ENCODE assay signal across 8 mouse cellular contexts in the genomic region with DNA sequence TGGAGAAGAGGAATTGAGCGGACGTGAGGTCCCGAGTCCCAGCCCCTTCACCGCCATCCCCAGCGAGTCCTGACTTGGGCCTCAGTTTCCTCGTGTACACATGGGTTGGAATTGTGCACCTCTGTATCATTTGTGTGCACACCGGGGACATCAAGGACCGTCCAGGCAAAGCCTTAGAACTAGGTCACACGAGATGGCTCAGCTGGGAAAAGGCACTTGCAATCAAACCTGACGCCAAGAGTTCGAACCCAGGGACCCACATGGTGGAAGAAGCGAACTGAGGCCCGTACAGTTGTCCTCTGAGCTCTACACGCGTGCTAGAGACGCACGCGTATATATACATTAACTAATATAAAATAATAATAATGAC. TPM values are rescaled to one million over a fixed set of nuclear protein-coding genes. Genes with fewer than 3 reads are reported as not detected.
DNase-seq lines count a peak whose midpoint lies in the region; ATAC-seq and TF ChIP-seq lines count a peak whose summit lies in the region.

No protein-coding gene starts in this region.

- H3K27ac ChIP-seq in lung, embryonic 14.5 days (ENCODE audit: low read depth): peak overlapping the region; percentile 37; the same call in 1 of the 2 replicates
- peak overlapping the region; percentile 75 for H3K27ac ChIP-seq in embryonic facial prominence, embryonic 13.5 days
- no peak overlapping the region; the same call in 1 of the 2 replicates for H3K27ac ChIP-seq in intestine, embryonic 16.5 days (ENCODE audit: low read length)
- H3K27ac ChIP-seq in olfactory bulb, adult 2 months (ENCODE audit: insufficient read depth, low read depth, low read length): no peak overlapping the region

- no peak for ATAC-seq in lung, embryonic 14.5 days (ENCODE audit: insufficient read depth)
- ATAC-seq in embryonic facial prominence, embryonic 13.5 days (ENCODE audit: insufficient number of reproducible peaks, insufficient read depth, low FRiP score, low TSS enrichment, low read depth): no peak
- no peak for ATAC-seq in intestine, embryonic 16.5 days

- WGBS in lung, embryonic 14.5 days: 4% methylated on average over 18 of the region's 18 CpGs
- 4% methylated on average over 18 of the region's 18 CpGs for WGBS in embryonic facial prominence, embryonic 13.5 days
- 4% methylated on average over 18 of the region's 18 CpGs for WGBS in intestine, embryonic 16.5 days
- WGBS in olfactory bulb, adult 2 months: 6% methylated on average over 18 of the region's 18 CpGs

- H3K4me2 ChIP-seq in lung, embryonic 14.5 days: peak overlapping the region; percentile 98
- H3K4me2 ChIP-seq in embryonic facial prominence, embryonic 13.5 days: peak overlapping the region; percentile 96
- peak overlapping the region; percentile 97 for H3K4me2 ChIP-seq in intestine, embryonic 16.5 days (ENCODE audit: low read depth, low read length)

- H3K9ac ChIP-seq in lung, embryonic 14.5 days: peak overlapping the region; percentile 53
- peak overlapping the region; percentile 89 for H3K9ac ChIP-seq in embryonic facial prominence, embryonic 13.5 days
- H3K9ac ChIP-seq in intestine, embryonic 16.5 days (ENCODE audit: low read depth, low read length): peak overlapping the region; percentile 81

- no peak for DNase-seq in lung, embryonic 14.5 days
- DNase-seq in lung, postnatal 25 days (ENCODE audit: low spot score): no peak
- DNase-seq in natural killer cell, adult 2 months (ENCODE audit: low spot score in 2 of 2): no peak
- no peak for DNase-seq in cerebellum, postnatal 36 days
- no peak for DNase-seq in kidney, postnatal 25 days

- H3K4me1 ChIP-seq in lung, embryonic 14.5 days (ENCODE audit: insufficient read depth): no peaks in the 10 kb centered on the region
- peaks cover 22% of the 10 kb centered on the region for H3K4me1 ChIP-seq in embryonic facial prominence, embryonic 13.5 days
- peaks cover 17% of the 10 kb centered on the region for H3K4me1 ChIP-seq in intestine, embryonic 16.5 days (ENCODE audit: control insufficient read depth, insufficient read depth, low read length)
- H3K4me1 ChIP-seq in olfactory bulb, adult 2 months (ENCODE audit: control insufficient read depth, insufficient read depth, low read length): peaks cover 21% of the 10 kb centered on the region

- no peaks in the 10 kb centered on the region for H3K36me3 ChIP-seq in lung, embryonic 14.5 days (ENCODE audit: insufficient read depth)
- H3K36me3 ChIP-seq in embryonic facial prominence, embryonic 13.5 days: no peaks in the 10 kb centered on the region; the same call in 1 of the 2 replicates
- no peaks in the 10 kb centered on the region for H3K36me3 ChIP-seq in intestine, embryonic 16.5 days (ENCODE audit: control insufficient read depth, insufficient read depth, low read length)

- TF ChIP-seq CTCF in lung, embryonic 14.5 days (IDR thresholded peaks at IDR 0.05; ENCODE audit: low read depth): no peak
- TF ChIP-seq CTCF in olfactory bulb, adult 2 months (IDR thresholded peaks at IDR 0.05; ENCODE audit: insufficient read depth, low read depth, low read length): no peak

- TF ChIP-seq POLR2A in olfactory bulb, adult 2 months (IDR thresholded peaks at IDR 0.05; ENCODE audit: insufficient read depth, low read depth, low read length): 0 out of 2 replicates have a peak, but pooled peaks have one; percentile 5

- no peaks in the 10 kb centered on the region for H3K27me3 ChIP-seq in lung, embryonic 14.5 days (ENCODE audit: insufficient read depth, low read length)
- H3K27me3 ChIP-seq in embryonic facial prominence, embryonic 13.5 days: no peaks in the 10 kb centered on the region
- H3K27me3 ChIP-seq in intestine, embryonic 16.5 days (replicated peaks; ENCODE audit: control insufficient read depth, insufficient read depth, low read length): no peaks in the 10 kb centered on the region

- peak overlapping the region; percentile 80 for H3K4me3 ChIP-seq in lung, embryonic 14.5 days (ENCODE audit: low read depth, low read length)
- peak overlapping the region; percentile 79 for H3K4me3 ChIP-seq in embryonic facial prominence, embryonic 13.5 days
- peak overlapping the region; percentile 78 for H3K4me3 ChIP-seq in intestine, embryonic 16.5 days (ENCODE audit: low read length)
- peak overlapping the region; percentile 51 for H3K4me3 ChIP-seq in olfactory bulb, adult 2 months (ENCODE audit: insufficient read depth, low read depth, low read length)

- H3K9me3 ChIP-seq in lung, embryonic 14.5 days (ENCODE audit: low read depth, low read length): no peaks in the 10 kb centered on the region
- no peaks in the 10 kb centered on the region for H3K9me3 ChIP-seq in embryonic facial prominence, embryonic 13.5 days
- no peaks in the 10 kb centered on the region for H3K9me3 ChIP-seq in intestine, embryonic 16.5 days (ENCODE audit: control insufficient read depth, low read length)

RNA-seq across cellular contexts. Expression of a gene that starts 0.6 kb away (rescaled TPM):
- 1.1 and 1.7 TPM in 2 replicates for polyA plus RNA-seq in lung, embryonic 14.5 days (2014; fragmentation: Nextera tagmentation; extraction: Ambion mirVana)
- 2.3 and 2.7 TPM in 2 replicates for polyA plus RNA-seq in embryonic facial prominence, embryonic 13.5 days (2015; fragmentation: Nextera tagmentation; extraction: Ambion mirVana)
- 1.4 and 2.0 TPM in 2 replicates for polyA plus RNA-seq in intestine, embryonic 16.5 days (2015; fragmentation: Nextera tagmentation; extraction: Ambion mirVana)
- not detected in 2 replicates for polyA plus RNA-seq in olfactory bulb, adult 2 months (2012; ENCODE audit: insufficient read depth, insufficient read length, low replicate concordance, missing spikeins)

RNA-seq across cellular contexts. Expression of a gene that starts 0.6 kb away (rescaled TPM):
- polyA plus RNA-seq in lung, embryonic 14.5 days (2014; fragmentation: Nextera tagmentation; extraction: Ambion mirVana): 77.3 and 83.5 TPM in 2 replicates
- 60.2 and 64.1 TPM in 2 replicates for polyA plus RNA-seq in embryonic facial prominence, embryonic 13.5 days (2015; fragmentation: Nextera tagmentation; extraction: Ambion mirVana)
- 147 and 159 TPM in 2 replicates for polyA plus RNA-seq in intestine, embryonic 16.5 days (2015; fragmentation: Nextera tagmentation; extraction: Ambion mirVana)
- polyA plus RNA-seq in olfactory bulb, adult 2 months (2012; ENCODE audit: insufficient read depth, insufficient read length, low replicate concordance, missing spikeins): not detected in 2 replicates

RNA-seq across cellular contexts. Expression of a gene that starts 10.0 kb away (rescaled TPM):
- 0.11 TPM in 2 replicates for polyA plus RNA-seq in lung, embryonic 14.5 days (2014; fragmentation: Nextera tagmentation; extraction: Ambion mirVana)
- polyA plus RNA-seq in embryonic facial prominence, embryonic 13.5 days (2015; fragmentation: Nextera tagmentation; extraction: Ambion mirVana): 0.08 and 0.15 TPM in 2 replicates
- 0.06 and 0.07 TPM in 2 replicates for polyA plus RNA-seq in intestine, embryonic 16.5 days (2015; fragmentation: Nextera tagmentation; extraction: Ambion mirVana)
- polyA plus RNA-seq in olfactory bulb, adult 2 months (2012; ENCODE audit: insufficient read depth, insufficient read length, low replicate concordance, missing spikeins): not detected in 2 replicates

RNA-seq across cellular contexts. Expression of a gene that starts 44.5 kb away (rescaled TPM):
- polyA plus RNA-seq in lung, embryonic 14.5 days (2014; fragmentation: Nextera tagmentation; extraction: Ambion mirVana): 1.7 and 2.2 TPM in 2 replicates
- 0.73 and 0.84 TPM in 2 replicates for polyA plus RNA-seq in embryonic facial prominence, embryonic 13.5 days (2015; fragmentation: Nextera tagmentation; extraction: Ambion mirVana)
- polyA plus RNA-seq in intestine, embryonic 16.5 days (2015; fragmentation: Nextera tagmentation; extraction: Ambion mirVana): 0.27 and 0.46 TPM in 2 replicates
- not detected in 2 replicates for polyA plus RNA-seq in olfactory bulb, adult 2 months (2012; ENCODE audit: insufficient read depth, insufficient read length, low replicate concordance, missing spikeins)

RNA-seq across cellular contexts. Expression of a gene that starts 49.0 kb away (rescaled TPM):
- polyA plus RNA-seq in lung, embryonic 14.5 days (2014; fragmentation: Nextera tagmentation; extraction: Ambion mirVana): 8.7 and 11.1 TPM in 2 replicates
- 10.2 and 12.4 TPM in 2 replicates for polyA plus RNA-seq in embryonic facial prominence, embryonic 13.5 days (2015; fragmentation: Nextera tagmentation; extraction: Ambion mirVana)
- 3.7 and 4.4 TPM in 2 replicates for polyA plus RNA-seq in intestine, embryonic 16.5 days (2015; fragmentation: Nextera tagmentation; extraction: Ambion mirVana)
- polyA plus RNA-seq in olfactory bulb, adult 2 months (2012; ENCODE audit: insufficient read depth, insufficient read length, low replicate concordance, missing spikeins): not detected in 2 replicates

Comparison
In these comparisons a context has a peak if more than half of its experiments do, and no peak if none do; other contexts are left out.
1. H3K27ac ChIP-seq: peak in lung, embryonic 14.5 days (single experiment) and embryonic facial prominence, embryonic 13.5 days (single experiment); none in intestine, embryonic 16.5 days (single experiment) and olfactory bulb, adult 2 months (single experiment).
2. RNA of a gene that starts 0.6 kb away (polyA plus RNA-seq): 147 to 159 TPM in intestine, embryonic 16.5 days, 77.3 to 83.5 TPM in lung, embryonic 14.5 days and 60.2 to 64.1 TPM in embryonic facial prominence, embryonic 13.5 days; not detected in olfactory bulb, adult 2 months; every median in the first group is over 10 times any median in the second.
3. Peak in every context shown above with its lines, with median percentiles within 50 percentile points of each other: H3K4me2 ChIP-seq, H3K4me3 ChIP-seq and H3K9ac ChIP-seq.